Mouse (Mus musculus) heart, embryonic 16.5 days (tissue): ENCODE measurements around the gene Camk2g. TPM values are rescaled to one million over a fixed set of nuclear protein-coding genes. Genes with fewer than 3 reads are reported as not detected.

Source experiments
- ATAC-seq: fragments of 200-750 bp; cut with Nextera tagmentation; replicated peaks from 2 replicates; pipeline ENCODE4 v1.8.0; 2017; ENCODE audit warnings: moderate number of reproducible peaks; ENCODE audit not compliant: insufficient read depth, low FRiP score; ENCODE audit errors: extremely low read depth
- H3K27ac ChIP-seq: fragments of 300-500 bp; sonication (generic); 2 replicates; pipeline ENCODE4 v1.5.1; 2014; ENCODE audit warnings: mild to moderate bottlenecking, low read length, control low read depth, moderate library complexity
- H3K27me3 ChIP-seq: fragments of 300-500 bp; sonication (generic); 2 replicates; pipeline ENCODE4 v1.6.1; 2014; ENCODE audit warnings: low read length, mixed read lengths; ENCODE audit not compliant: control insufficient read depth, insufficient read depth
- H3K36me3 ChIP-seq: fragments of 300-500 bp; sonication (generic); 2 replicates; pipeline ENCODE4 v1.6.1; 2014; ENCODE audit not compliant: control insufficient read depth, insufficient read depth
- H3K4me1 ChIP-seq: fragments of 300-500 bp; sonication (generic); 2 replicates; pipeline ENCODE4 v1.6.1; 2014; ENCODE audit warnings: low read length, mixed read lengths; ENCODE audit not compliant: control insufficient read depth, insufficient read depth
- H3K4me2 ChIP-seq: fragments of 300-500 bp; sonication (generic); 2 replicates; pipeline ENCODE4 v1.6.1; 2014; ENCODE audit warnings: low read depth, mild to moderate bottlenecking, control low read depth, low read length
- H3K4me3 ChIP-seq: fragments of 300-500 bp; sonication (generic); 2 replicates; pipeline ENCODE4 v1.5.1; 2014; ENCODE audit warnings: mild to moderate bottlenecking, control low read depth, low read length
- H3K9ac ChIP-seq: fragments of 300-500 bp; sonication (generic); 2 replicates; pipeline ENCODE4 v1.6.1; 2014; ENCODE audit warnings: low read length, control low read depth
- H3K9me3 ChIP-seq: fragments of 300-500 bp; sonication (generic); replicated peaks from 2 replicates; pipeline ENCODE4 v1.6.1; 2016; ENCODE audit warnings: low read length; ENCODE audit not compliant: control insufficient read depth
- WGBS: fragments of 180-500 bp; shearing (Covaris S2); extraction: QIAGEN DNeasy Blood & Tissue Kit; methylation state at CpG from one replicate; pipeline ENCODE4 v1.1.7; 2014; 5-methylcytosine and 5-hydroxymethylcytosine counted together
- microRNA-seq: library from miRNA; unstranded; fragments of <30 nt; microRNA quantifications from one replicate; pipeline ENCODE4, GENCODE M21; 2017
- polyA plus RNA-seq: library from polyadenylated mRNA; unstranded; fragments of >200 nt; fragmentation: Nextera tagmentation; extraction: Ambion mirVana; gene quantifications from 2 replicates; pipeline ENCODE4 v1.2.1, GENCODE M21; 2015

The Camk2g gene
- polyA plus RNA-seq, 1 experiment from 2014 or later = 103 TPM

- Histone ChIP-seq H3K9ac (no peak overlapping the region), H3K27me3 (no peaks in the 10 kb centered on the region), H3K9me3 (no peaks in the 10 kb centered on the region), H3K27ac (no peak overlapping the region), H3K4me3 (no peak overlapping the region), H3K4me2 (no peak overlapping the region), H3K4me1 (no peaks in the 10 kb centered on the region; the same call in 1 of the 2 replicates), H3K36me3 (peaks cover 87% of the 10 kb centered on the region)
- 85% methylated on average over 2 of the region's 2 CpGs for WGBS
- ATAC-seq = no peak
Measured at GRCm38 (mm10) chr14:20689009-20689408, 104.9 kb downstream of the Camk2g start.

- no peak overlapping the region for H3K4me3 ChIP-seq
- WGBS = 94% methylated on average over 3 of the region's 3 CpGs
Measured at GRCm38 (mm10) chr14:20686576-20686975, 107.3 kb downstream of the Camk2g start.

More at GRCm38 (mm10) chr14:20686576-20686975, 107.3 kb downstream of the Camk2g start:
- H3K9me3 ChIP-seq = no peaks in the 10 kb centered on the region
- peaks cover 90% of the 10 kb centered on the region for H3K36me3 ChIP-seq
- H3K4me2 ChIP-seq = no peak overlapping the region
- no peak for ATAC-seq
- peaks cover 8% of the 10 kb centered on the region for H3K4me1 ChIP-seq
- no peaks in the 10 kb centered on the region for H3K27me3 ChIP-seq
- no peak overlapping the region for H3K27ac ChIP-seq
- no peak overlapping the region for H3K9ac ChIP-seq

Small RNA genes within 50 kb of the gene (microRNA-seq; reads per million reads assigned to microRNA genes)
- gene Mir6946 = not detected

Other genes starting within 250 kb of the Camk2g start
- gene Ppp3cb, start 247.5 kb downstream of the Camk2g start, polyA plus RNA-seq = 28.4 and 32.0 TPM in 2 replicates
- gene Usp54, start 153.0 kb downstream of the Camk2g start, polyA plus RNA-seq = 3.8 and 4.5 TPM in 2 replicates
- gene Myoz1, start 137.5 kb downstream of the Camk2g start, polyA plus RNA-seq = 12.0 and 14.9 TPM in 2 replicates
- 172 and 183 TPM in 2 replicates for gene Synpo2l, start 125.7 kb downstream of the Camk2g start, polyA plus RNA-seq
- 73.2 and 76.2 TPM in 2 replicates for gene Sec24c, start 119.8 kb downstream of the Camk2g start, polyA plus RNA-seq
- 20.5 and 20.6 TPM in 2 replicates for gene Fut11, start 99.1 kb downstream of the Camk2g start, polyA plus RNA-seq
- 175 and 177 TPM in 2 replicates for gene Chchd1, start 91.1 kb downstream of the Camk2g start, polyA plus RNA-seq
- 22.3 and 24.1 TPM in 2 replicates for gene Zswim8, start 86.5 kb downstream of the Camk2g start, polyA plus RNA-seq
- gene Ndst2, start 59.5 kb downstream of the Camk2g start, polyA plus RNA-seq = 16.2 and 17.2 TPM in 2 replicates
- gene Plau, start 42.6 kb upstream of the Camk2g start, polyA plus RNA-seq = 1.2 and 1.9 TPM in 2 replicates
- gene Vcl, start 135.3 kb upstream of the Camk2g start, polyA plus RNA-seq = 89.3 and 97.0 TPM in 2 replicates